Mouse (Mus musculus) ovary, postnatal 10 days (tissue): Measurements from ENCODE around the gene Nme9.

Source experiments
- DNase-seq: peaks from one replicate; pipeline ENCODE4 v3.0.0; 2022; ENCODE audit warnings: low spot score

The Nme9 gene

GRCm38 (mm10) chr9:99451161-99451560 is at the start of gene Nme9:
Gene Nme9, plus strand, starts transcription at chr9:99451475.
- no peak for DNase-seq

- no peak for DNase-seq
These were observed 42.0 kb upstream of the Nme9 start for GRCm38 (mm10) chr9:99409280-99409679.

DNA sequence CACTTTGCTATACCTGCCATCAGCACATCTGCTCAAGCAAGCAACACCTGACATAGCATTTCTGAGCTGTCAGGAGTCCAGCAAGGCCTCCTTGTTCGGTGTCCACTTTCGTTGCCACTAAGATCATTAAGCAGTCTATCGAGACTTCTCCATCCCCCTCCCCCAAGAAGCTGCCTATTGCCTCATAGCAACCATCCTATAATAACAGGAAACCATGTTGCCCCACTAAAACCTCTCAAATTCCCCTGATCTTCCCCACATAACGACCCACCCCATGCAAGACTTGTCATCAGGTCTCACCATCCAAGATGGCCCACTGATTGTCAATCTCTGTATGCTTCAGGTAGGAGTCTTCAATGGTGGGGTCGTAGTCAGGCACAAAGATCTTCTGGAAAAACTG is 40.2 kb upstream of the Nme9 start:
- DNase-seq = no peak

DNA sequence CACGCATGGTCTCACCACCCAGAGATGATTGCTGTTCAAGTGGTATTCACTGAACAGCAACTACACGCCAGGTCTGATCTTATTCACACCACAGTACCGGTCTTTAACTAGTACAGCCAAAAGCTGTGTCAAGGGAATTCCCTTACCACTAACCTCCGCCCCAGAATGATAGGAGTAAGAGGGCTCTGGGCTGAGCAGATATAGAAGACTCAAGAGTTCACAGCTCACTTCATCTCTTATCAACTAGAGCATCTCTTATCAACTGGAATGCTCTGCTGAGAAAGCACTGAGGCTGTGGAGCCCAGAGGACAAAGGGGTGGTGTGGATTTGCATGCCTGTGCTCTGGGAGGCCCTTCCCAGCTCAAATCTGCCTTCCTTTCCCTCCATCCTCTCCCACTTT is 39.5 kb upstream of the Nme9 start:
- DNase-seq = no peak

DNA sequence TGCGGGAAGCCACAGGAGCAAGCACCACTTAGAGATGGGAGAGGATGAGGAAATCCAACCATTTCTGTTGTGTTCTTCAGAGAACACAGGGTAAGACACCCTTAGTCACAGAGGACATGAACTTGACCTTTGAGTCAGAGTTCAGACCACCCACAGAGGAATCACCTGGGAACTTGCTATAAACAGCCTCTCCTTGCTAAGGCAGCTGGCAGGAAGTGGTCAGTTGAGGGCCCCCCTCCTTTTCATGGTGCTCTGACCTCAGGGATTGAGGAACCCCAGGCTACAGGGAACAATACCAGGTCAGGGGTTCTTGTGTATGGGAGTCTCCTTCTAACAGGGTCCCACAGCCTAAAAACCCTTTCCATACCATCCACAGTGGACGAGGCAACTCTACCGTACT is 34.5 kb upstream of the Nme9 start:
- no peak for DNase-seq

DNA sequence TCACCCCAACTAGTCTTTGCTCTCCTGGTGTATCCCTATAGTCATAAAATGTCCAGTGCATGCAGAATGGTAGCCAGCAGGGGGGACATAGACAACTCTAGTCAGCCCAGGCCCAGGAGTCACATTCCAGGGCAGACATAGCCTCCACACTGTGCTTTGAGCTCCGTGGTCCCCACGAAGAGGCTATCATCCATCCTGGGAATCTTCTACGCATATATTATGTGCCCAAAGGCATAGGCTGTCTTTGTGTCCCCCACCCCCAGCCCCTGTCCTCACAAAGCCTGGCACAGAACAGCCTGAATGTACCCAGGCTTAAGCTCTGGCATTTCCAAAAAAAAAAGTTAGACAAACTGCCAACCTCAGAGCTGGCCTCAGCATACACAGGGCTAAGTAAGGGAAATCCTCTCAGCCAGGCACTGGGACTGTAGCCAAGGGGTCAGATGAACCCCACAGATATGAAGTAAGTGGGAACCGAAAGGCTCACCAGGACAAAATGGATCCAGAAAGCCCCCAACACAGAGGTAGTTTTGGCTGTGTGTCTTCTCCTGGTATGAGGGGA is 33.9 kb upstream of the Nme9 start:
- no peak for DNase-seq

GRCm38 (mm10) chr9:99418377-99418776 is 32.9 kb upstream of the Nme9 start:
- no peak for DNase-seq

GRCm38 (mm10) chr9:99419951-99420701 is 31.1 kb upstream of the Nme9 start:
- no peak for DNase-seq

- no peak for DNase-seq
These were observed 29.4 kb upstream of the Nme9 start for GRCm38 (mm10) chr9:99421914-99422313.

- DNase-seq = no peak
These were observed 27.3 kb upstream of the Nme9 start for GRCm38 (mm10) chr9:99423692-99424573.

GRCm38 (mm10) chr9:99424574-99424863 is 26.8 kb upstream of the Nme9 start:
- no peak for DNase-seq

GRCm38 (mm10) chr9:99425262-99425661 is 26.0 kb upstream of the Nme9 start:
- DNase-seq = no peak

DNA sequence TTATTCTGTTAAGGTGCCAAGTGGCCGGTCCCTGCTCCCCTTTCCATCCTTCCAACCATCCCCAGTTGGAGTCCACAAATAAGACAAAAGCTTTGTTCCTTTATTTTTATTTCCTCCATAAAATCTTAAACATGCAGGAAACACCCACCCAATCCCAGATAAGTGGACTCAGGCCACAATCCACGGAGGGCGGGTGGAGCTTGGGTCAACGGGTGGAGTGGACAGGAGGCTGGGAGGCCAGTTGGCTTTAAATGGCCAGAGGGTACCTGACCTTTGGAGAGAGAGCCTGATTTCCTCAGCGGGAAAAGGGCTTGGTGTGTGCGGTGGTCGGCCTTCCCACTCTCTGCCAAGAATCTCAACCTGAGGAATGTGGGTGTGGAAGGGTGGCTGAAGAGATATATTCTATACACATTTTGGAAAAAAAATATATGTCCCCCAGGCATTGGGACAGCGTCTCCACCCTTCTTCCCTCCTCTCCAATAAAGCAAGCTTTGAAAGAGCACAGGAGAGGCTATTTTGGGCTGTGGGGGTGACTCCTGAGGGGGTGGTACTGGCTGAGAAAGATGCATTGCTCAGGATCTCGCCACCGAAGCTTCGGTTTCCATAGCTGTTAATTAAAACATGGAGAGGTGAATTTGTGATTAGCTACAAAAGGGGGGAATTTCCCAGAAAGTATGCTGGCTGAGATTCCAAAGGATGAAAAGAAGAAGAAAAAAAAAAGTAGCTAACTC is 22.5 kb upstream of the Nme9 start:
- no peak for DNase-seq

- DNase-seq = no peak
These were observed 21.4 kb upstream of the Nme9 start for GRCm38 (mm10) chr9:99429845-99430244.

DNA sequence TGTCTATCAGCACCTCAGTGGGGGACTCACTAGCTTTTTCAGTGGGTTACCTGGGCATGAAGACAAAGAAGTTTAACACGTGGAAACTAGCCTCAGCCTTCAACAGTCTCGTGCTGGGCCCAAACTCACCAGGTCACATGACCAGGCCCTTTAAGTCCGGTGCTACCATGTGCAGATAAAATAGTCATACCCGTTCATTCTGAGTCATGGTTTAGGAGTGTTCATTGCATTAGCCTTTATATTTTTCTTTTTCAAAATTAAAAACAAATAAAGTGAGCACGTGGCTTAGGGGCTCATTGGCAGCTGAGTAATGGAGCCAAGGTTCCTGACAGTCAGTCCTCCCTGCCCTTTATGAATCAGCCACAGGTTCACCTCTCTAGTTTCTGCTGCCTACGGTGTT is 20.5 kb upstream of the Nme9 start:
- no peak for DNase-seq

- DNase-seq = no peak
These were observed 19.9 kb upstream of the Nme9 start for GRCm38 (mm10) chr9:99431346-99431745.

DNA sequence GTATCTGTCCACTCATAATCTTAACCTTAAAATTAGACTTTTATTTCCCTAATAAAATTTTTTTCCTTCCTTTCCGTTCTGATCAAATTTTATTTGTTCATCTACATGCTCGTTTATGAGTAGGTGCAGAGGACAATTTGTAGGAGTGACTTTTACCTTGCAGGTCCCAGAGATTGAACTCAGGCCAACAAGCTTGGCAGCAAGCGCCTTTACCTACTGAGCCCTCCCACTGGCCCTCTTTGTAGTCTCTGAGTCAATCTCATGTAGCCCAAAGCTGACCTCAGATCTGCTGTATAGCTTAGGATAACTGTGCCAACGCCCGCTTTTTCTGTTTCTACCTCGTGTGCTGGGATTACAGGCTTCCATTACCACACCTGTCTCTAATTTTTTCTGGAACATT is 19.3 kb upstream of the Nme9 start:
- no peak for DNase-seq

- DNase-seq = no peak
These were observed 18.8 kb upstream of the Nme9 start for GRCm38 (mm10) chr9:99432478-99432877.

DNA sequence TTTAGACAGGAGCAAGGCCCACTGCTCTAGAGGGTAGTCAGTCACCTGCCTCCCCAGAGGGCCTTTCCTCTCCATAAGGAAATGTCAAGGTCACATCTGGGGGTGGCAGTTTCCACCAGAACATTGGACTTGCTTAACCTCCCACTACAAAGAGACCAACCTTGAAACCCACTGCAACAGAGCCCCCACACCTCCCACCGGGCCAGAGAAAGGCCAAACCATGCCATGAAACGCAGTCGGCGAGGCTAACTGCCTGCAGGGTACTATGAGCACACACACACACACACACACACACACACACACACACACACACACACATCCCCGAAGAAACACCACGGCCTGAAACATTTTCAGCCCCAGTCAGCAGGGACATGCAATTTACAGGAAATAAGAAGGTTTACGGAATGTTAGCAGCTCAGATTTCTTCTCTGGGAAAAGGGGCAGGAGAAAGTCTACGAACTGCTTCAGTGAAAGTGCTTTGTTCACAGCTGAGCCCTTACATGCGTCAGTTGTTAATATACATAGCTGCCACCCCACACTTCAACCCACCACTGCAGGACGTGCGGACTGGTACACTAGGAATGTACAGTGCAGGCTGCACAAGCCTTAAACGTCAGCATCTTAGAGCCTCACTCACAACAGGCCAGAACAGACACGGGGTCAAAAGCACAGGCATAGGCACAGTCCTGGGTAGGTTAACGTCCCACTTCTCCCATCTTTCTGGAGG is 16.2 kb upstream of the Nme9 start:
- DNase-seq = no peak

DNA sequence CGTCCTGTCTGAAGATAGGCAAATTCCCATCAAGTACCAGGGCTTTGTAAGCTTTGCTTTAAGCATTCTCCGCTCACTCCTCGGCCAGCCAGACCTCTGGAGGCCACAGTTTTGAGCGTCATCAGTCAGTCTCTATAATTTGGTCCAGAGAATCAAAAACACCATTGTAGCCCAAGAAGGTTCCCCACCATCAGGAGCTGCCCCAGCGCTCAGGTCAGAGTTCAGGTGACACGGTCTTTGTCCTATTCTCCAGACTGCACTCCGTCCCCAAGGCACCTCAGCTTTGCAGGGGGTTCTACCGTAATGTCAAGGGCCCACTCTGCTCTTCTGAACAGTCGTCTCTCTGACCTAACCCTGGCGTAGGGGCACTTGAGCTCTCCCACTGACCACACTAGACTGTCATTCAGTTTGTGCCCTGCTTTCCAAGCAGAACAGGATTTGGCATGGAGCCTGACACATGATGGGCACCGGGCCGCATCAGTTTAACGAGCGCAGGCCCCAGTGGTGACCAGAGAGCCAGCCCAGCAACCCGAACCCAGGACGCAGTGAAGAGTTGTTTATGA is 15.6 kb upstream of the Nme9 start:
- no peak for DNase-seq

GRCm38 (mm10) chr9:99436182-99437030 is 14.9 kb upstream of the Nme9 start:
- DNase-seq = peak; percentile 60
